Mouse (Mus musculus): ENCODE measurements at regions not wholly inside any gene's neighbourhood (a gene's known extent, or its start where the extent isn't known, plus 50 kb on each side); places are given as distances from the start of the nearest gene placed in this dataset.

GRCm38 (mm10) chr6:100923070-100923469 lies 89.6 kb downstream of the Ppp4r2 start:
- DNase-seq (ENCODE audit: low read depth) = no peak

- no peak for DNase-seq (ENCODE audit: low read depth)
Observed at GRCm38 (mm10) chr6:100923686-100924085, 90.3 kb downstream of the Ppp4r2 start.

DNA sequence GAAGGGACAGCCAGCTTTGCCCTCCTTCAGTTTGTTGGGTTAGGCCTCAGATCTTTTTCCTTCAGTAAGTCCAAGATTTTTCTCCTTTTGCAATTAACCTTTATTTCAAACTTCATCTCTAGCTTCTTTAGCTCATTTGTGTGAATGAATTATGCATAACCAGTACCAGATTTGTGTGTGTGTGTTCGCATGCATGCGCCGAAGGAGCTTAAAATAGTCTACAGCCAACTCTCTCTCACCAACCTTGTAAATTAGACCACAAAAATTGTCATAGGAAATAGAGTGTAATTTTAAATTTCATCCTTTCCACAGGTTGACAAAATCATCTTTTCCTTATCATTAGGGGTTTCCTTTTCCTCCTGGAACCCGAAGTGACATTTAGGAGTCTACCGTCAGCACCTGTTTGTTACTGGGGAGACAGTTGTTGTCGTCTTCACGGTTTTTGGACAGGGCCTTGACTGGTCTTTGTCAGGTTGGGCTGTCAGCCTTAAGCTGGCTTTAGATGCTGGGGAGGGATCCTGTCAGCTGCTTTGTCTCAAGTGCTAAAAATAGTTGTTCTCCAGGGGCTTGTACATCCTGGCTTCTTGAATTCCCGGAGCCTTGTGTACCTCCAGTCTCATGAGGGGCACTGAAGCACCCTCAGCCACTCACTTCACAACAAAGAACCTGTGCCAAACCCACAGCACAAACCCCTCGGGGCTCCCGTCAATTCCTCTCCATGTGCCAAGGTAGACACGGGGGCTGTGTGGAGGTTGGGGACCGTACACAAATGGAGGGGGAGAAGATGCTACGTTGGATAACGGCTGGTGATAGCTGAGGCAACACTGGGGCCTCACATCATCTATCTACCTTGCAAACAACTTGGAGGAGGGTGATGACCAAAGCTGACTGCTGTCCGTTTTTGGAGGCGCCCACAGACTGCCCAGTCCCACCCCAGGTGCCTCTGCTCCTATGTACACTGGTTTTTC lies 95.7 kb downstream of the Ppp4r2 start:
- no peak for DNase-seq (ENCODE audit: low read depth)

DNA sequence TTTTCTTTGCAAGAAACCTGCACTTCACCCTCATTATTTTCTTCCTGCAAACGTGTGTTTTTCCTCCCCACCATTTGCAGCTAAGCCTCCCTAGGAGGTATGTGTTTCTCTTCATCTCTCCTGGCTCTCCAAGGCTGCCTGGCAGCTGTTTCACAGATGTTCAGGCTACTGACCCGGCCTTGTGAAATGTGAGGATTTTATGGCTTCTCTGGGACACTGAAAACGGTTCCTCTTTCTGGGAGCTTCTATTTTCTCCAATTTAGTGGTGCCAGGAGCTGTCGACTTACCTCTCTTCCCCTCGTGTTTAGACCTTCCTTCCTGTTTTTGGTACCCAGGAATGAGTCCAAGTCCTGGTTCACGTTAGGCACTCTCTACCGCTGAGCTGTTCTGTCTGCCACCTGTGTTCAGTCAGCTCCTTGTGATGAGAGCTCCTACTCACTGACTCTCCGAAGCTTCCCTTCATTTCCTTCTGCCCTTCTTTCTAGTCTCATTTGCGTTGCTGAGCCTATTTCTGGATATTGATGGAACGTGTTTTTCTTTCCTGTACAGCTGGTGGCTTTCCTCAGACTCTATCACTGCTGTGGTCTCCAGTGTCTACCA lies 96.4 kb downstream of the Ppp4r2 start:
- DNase-seq (ENCODE audit: low read depth) = no peak

GRCm38 (mm10) chr6:100930706-100931105 lies 97.3 kb downstream of the Ppp4r2 start:
- no peak for DNase-seq (ENCODE audit: low read depth)

DNA sequence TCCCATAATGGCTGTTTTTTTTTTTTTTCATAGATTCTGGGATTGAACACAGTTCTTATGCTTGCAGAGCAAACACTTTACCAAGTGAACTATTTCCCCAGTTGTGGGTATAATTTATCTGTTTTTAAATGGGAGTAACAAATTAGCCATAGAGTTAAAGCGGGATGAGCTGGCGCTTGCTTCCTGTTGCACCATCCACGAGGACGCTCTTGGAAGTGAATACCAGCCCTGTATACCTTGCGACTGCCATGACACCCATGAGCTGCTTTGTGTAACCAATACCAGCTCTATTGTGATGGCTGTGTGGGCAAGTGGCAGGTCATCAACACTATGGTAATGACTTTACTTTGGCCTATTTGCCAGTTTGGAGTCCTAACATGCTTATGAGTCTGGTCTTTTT lies 101.0 kb downstream of the Ppp4r2 start:
- DNase-seq (ENCODE audit: low read depth) = no peak

DNA sequence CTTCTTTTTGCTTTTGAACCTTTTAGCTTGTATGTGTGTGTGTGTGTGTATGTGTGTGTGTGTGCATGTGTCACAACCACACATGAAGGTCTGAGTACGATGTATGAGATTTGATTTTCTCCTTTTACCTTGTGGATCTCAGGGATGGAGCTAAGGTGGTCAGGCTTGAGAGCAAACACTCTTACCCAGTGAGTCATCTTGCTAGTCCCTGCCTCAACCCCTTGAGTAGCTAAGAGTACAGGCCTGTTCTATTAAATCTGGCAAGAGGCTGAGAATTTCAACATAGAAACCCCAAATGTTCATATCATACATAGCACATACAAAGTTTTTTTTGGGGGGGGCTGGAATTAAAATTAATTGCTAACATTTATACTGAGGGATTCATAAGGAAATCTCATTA lies 104.4 kb downstream of the Ppp4r2 start:
- DNase-seq (ENCODE audit: low read depth) = no peak

GRCm38 (mm10) chr6:100938376-100938775 lies 105.0 kb downstream of the Ppp4r2 start:
- DNase-seq (ENCODE audit: low read depth) = no peak

DNA sequence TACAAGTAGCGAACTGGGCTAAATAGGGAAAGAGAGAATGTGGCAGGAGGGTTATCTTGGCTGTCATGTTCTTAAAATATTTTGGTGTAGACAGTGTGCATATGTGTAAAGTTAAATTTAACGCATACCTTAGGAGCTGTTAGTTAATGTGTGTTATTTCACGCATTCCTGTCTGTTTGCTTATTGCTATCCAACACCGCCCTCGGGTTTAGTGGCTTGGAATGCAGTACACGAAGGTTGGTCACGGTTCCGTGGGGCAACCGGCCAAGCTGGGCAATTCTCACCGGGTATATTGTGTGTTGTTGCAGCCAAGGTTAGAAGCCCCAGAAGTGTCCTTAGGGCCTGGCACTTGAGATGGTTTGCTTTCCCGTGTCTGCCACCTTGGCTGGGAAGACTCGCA lies 105.6 kb downstream of the Ppp4r2 start:
- DNase-seq (ENCODE audit: low read depth) = no peak

- DNase-seq (ENCODE audit: low read depth) = no peak
Observed at GRCm38 (mm10) chr6:100939766-100940165, 106.3 kb downstream of the Ppp4r2 start.

DNA sequence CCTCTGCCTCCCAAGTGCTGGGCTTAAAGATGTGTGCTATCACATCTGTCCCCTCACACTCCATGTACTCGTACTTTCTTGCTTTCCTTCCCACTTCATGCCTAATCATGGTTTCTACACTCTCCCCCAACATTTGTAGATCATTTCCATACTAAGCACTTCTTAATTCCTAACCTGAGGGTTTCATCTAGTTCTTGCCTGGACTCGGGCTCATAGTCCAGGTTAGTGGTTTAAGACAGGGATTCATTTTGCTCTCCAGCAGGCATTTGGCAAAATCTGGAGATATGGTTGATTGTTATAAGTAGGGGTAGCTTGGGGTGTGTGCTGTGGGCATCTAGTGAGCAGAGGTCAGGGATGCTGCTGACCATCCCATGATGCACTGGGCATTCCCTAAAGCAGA lies 108.3 kb downstream of the Ppp4r2 start:
- DNase-seq (ENCODE audit: low read depth) = no peak

DNA sequence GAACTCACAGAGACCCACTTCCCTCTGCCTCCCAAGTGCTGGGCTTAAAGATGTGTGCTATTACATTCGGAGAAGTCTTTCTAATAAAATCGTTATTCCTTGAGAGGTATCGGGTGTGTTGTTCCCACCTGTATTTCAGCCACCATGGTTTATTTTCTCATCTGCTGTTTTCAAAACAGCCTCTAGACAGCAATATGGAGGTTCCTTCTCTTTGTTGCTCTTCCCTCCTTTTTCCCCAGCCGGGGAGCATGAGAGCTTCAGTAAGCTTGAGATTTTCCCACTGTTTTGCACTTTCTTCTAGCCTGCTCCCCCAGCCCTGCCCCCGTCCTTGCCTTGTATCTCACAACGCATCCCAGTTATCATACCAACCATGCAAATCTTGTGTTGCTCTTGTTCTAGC lies 109.5 kb downstream of the Ppp4r2 start:
- DNase-seq (ENCODE audit: low read depth) = no peak

- no peak for DNase-seq (ENCODE audit: low read depth)
Observed at GRCm38 (mm10) chr6:100945796-100946195, 112.4 kb downstream of the Ppp4r2 start.

DNA sequence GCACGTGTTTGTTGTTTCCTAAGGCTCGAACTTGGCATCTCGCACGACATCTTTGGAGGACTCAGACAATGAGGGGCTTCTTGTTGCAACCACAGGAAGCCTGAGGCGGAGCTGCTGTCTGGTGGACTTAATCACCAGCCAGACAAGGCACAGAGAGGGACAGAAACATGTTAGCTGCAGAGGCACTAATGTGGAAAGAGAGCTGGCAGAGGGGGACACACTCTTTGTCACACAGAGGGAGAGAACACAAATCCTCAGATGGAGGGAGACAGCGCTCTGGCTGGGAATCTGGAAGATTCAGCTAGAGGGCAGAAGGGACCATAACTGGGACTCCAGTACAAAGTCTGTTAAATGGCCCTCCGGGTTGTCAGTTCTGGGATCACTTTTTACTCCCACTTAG lies 114.9 kb downstream of the Ppp4r2 start:
- DNase-seq (ENCODE audit: low read depth) = no peak

DNA sequence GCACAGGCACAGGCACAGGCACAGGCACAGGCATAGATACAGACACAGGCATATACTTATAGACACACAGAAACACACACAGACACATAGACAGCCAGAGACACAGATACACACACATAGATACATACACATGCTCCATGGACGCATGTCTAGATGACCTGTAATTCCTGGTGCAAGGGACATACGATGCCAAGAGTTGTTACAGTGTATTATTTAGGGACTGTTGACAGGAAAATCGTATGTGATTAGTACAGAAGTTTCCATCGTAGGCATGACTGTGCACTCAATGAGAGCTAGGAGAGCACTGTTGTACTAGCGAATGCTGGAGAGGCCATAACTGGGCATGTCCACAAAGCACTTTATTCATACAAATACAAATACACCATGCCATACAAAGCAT lies 118.2 kb downstream of the Ppp4r2 start:
- no peak for DNase-seq (ENCODE audit: low read depth)

GRCm38 (mm10) chr6:100952470-100952869 lies 119.0 kb downstream of the Ppp4r2 start:
- DNase-seq (ENCODE audit: low read depth) = no peak

- DNase-seq (ENCODE audit: low read depth) = no peak
Observed at GRCm38 (mm10) chr6:100954563-100954962, 121.1 kb downstream of the Ppp4r2 start.

DNA sequence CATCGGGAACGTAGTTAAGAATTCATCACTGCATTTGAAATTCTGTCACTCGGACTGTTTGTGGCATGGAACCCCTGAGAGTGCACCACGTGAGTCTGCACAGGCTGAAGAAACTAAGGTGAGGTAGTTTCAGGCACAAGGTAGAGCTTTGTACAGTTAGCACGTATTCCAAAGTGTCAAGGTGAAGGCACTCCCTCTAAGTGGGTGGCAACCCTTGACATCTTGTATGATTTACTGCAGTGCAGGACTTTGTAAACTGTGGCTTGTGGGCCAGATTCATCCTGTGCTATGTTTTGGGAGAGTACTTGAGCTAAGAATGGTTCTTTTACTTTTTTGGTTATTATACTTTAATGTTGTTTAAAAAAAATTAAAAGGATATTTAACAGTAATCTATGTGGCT lies 133.1 kb downstream of the Ppp4r2 start:
- no peak for DNase-seq (ENCODE audit: low read depth)

GRCm38 (mm10) chr6:100968080-100968856 lies 134.8 kb downstream of the Ppp4r2 start:
- DNase-seq (ENCODE audit: low read depth) = no peak

DNA sequence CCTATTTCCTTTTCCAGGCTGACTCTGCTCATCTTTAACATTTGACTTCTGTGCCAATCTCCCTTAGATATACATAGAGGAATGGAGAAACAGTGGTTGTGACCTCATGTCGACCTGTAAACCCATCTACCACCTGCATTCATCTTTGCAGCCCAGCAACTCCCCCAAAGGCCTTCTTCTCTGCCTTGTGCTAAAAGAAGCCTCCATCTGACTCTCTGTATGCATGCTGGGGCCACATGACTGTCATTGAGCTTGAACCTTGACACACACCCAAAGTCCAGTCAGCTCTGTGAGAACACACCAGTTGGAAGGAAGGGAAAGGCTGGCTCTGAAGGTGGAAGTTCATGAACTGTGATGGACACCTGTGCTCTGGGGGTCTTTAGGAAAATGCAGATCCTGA lies 135.5 kb downstream of the Ppp4r2 start:
- DNase-seq (ENCODE audit: low read depth) = no peak

DNA sequence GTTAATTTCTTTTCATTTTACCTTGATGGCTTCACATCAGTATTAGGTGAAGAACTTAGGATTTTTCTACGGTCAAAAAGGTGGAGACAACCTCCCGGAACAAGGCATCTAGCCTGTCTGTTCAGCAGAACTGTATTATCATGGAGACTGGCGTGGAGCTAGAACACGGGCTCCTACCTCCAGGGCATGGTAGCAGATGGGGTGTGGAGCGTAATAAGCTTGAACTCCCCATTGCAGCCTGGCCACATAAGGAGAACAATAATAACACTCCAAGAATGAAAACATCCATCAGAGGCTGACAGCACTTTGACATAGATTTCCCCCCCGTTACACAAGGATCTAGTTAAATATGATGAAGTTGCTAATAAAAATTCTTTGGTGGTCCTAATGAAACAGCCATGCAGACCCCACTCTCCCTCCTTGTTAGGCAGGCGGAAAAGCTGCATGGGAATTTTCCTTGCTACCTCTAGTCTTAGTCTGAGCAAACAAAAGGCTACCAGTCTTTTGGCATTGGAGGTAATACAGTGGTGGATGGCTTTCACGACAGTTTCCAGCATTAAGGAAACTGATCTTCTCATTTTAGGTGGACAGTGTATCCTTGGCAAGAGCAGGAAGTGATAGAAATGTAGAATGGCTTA lies 137.5 kb downstream of the Ppp4r2 start:
- DNase-seq (ENCODE audit: low read depth) = no peak

- no peak for DNase-seq (ENCODE audit: low read depth)
Observed at GRCm38 (mm10) chr6:100971462-100971955, 138.1 kb downstream of the Ppp4r2 start.
